Mouse (Mus musculus): ENCODE measurements around the gene H1f0.
"Not testable (repeated sequence)": the region's sequence is repeated elsewhere in the genome, so short reads cannot be mapped to it uniquely, and the experiment has no call there.

Gene H1f0

DNA sequence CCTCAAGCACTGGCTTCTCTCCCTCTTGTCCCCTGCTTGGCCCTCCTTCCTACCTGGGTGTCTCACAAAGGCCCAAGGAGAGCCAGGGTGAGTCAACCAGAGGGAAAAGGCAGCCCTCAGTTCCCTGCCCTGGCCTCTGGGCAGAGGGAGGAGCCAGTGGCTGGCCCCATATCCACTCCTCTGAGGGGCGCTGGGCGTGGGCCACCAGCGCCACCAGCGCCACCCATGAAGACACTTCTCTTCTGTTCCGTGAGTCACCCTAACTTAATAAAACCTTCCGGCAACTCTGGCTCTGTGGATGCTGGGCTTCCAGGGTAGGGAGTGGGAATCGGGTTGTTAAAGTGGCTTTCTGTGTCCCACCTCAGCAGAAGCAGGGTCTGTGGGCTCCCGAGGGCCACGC, 22.7 kb upstream of the H1f0 start:
- no peak for DNase-seq (ENCODE audit: low spot score)

DNA sequence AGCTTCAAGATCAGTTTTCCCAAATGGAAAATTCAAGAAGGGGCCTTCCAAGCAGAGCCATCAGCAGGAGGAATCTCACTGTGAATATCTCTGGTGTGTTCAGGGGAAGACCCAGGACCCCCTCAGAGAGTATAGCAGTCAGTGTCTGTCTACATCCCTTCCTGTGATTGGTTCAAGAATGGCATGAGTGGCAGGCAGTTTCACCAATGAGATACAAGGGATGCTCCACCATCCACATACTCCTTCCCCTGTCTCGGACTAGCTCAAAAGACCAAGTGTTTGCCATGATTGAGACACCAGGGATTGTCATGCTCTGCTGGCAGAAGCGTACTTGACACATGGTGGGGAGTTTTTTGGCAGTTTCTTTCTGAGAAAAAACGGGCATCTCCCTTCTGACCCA, 21.6 kb upstream of the H1f0 start:
- DNase-seq (ENCODE audit: low spot score): no peak

DNA sequence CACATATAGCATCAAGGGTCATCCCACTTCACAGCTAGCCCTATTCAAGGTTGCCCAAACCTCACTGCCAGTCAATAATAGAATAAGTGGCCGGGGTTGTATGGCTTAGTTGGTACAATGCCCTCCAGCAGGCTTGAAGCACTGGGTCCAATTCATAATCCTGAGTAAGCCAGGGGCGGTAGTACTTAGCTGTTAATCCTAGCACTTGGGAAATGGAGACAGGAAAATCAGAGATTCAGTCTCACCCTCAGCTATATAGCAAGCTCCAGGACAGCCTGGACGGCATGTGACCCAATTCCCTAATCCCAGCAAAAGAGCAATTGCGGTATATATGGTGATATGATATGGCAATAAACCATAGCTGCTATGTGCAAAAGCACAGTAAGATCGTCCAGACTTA, 21.2 kb upstream of the H1f0 start:
- DNase-seq (ENCODE audit: low spot score): no peak

DNA sequence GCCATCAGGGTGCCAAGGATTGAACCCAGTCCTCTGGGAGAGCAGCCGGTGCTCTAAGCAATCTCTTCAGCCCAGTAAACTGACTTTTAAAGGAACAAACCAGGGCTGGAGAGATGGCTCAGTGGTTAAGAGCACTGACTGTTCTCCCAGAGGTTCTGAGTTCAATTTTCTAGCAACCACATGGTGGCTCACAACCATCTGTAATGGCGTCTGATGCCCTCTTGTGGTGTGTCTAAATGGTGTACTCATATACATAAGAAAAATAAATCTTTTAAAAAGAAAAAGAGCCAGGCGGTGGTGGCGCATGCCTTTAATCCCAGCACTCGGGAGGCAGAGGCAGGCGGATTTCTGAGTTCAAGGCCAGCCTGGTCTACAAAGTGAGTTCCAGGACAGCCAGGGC, 20.4 kb upstream of the H1f0 start:
- not testable (repeated sequence) for DNase-seq (ENCODE audit: low spot score)

DNA sequence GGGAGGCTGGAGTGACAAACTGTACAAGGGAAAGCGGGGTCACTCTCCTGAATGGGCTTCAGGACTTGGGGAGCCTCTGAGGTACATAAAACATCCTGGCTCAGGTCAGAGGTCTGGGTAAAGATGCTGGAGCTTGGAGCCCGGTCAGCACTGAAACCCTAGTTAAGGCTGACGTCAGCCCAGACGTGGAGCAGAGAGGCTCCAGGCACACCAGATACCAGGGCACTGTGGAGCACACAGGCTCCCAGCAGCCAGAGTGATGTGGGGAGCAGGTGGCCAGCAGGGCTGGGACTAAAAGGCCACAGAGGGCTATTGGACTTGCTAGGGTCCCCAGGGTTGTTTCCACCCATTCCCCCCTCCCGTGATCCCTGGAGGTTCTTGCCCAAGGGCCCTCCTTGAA, 18.5 kb upstream of the H1f0 start:
- DNase-seq (ENCODE audit: low spot score): no peak

DNA sequence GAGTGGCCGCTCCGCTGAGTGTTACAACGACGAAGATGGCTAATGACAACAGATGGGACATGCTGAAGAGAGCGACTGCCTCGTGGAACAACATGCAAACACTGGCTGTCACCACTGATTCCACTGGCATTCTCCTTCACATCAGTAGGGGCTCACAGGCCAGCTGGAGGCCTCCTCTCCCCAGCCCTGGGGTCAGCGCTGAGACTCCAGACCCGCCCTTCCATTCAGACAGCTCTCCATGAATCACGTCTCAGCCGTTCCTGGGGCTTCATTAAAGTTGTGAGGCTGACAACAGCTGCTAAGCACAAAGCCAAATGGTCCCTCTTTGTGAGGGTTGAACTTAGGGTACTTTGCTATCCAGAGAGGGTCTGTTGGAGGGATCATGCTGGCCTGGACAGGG, 16.7 kb upstream of the H1f0 start:
- no peak for DNase-seq (ENCODE audit: low spot score)

DNA sequence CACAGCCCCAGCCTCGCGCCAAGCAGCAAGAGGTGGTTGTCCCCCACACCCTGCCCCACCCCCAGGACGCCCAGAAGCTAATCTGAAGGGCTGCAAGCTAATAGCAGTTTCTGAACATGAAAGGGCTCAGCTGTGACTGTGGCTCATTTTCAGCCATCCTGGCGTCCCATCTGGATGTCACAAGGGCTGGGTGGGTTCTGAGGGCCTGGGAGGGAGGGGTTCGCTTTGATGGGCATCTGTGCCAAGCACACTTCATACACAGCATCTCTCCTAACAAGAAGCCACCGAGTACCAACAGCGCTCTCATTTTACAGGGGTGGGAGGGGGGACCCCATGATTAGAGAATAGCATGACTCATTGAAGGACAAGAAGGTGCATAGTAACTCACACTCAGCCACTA, 14.9 kb upstream of the H1f0 start:
- DNase-seq (ENCODE audit: low spot score): no peak

DNA sequence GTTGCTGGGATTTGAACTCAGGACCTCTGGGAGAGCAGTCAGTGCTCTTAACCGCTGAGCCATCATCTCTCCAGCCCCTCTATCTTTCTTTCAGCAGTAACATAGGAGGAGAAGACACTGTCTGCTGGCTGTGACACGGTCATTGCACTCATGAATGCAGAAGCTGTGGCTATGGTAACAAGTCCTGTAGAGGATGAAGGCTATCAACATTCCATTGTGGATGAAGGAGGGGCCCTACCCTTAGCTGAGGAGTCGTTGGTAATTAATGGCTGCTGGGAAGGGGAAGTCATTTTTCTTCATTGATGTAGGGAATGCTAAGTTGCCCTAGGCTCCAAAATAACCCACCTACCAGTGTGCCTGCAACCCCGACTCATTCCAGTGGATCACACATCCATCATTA, 10.1 kb upstream of the H1f0 start:
- no peak for DNase-seq (ENCODE audit: low spot score)

DNA sequence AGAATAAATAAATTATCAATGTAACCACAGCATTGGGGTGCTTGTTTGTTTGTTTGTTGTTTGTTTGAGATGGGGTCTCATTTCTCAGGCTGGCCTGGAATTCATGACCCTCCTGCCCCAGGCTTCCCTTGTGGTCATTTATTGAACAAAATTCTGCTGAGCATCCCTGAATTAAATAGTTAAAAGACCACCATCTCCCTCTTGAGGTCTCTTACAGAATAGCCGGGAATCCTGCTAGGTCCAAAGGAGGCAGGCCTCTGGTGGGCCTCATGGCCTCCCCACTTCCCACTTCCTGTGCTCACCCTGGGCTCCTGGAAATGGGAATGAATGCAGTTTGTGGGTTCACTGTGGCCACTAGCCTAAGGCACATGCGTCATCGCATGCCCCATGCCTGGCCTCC, 9.4 kb upstream of the H1f0 start:
- DNase-seq (ENCODE audit: low spot score): no peak

DNA sequence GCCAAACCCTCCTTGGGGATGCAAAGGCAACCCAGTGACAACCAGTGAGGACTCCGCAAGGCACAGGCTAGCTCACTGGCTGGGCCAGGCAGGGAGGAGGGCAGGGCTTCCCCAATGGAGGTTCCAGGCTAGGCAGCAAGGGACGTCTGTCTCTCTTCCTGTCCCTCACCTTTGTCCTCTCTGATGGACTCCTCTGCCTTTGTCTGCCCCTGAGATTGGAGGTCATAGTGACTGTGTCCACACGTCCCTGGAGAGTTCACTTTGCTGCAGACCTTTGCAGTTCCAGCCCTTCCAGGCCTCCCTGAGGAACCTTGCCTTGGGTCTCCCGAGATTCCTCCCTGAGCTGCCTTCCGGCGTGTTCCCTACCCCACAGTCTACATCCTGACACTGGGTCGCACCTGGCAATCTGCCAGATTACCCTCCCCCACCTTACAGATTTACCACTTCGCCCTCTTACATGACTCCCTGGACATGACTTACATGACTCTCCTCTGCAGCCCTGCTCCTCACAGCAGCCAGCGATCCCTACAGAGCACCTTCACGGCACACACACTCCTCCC, 5.5 kb upstream of the H1f0 start:
- DNase-seq (ENCODE audit: low spot score): no peak

DNA sequence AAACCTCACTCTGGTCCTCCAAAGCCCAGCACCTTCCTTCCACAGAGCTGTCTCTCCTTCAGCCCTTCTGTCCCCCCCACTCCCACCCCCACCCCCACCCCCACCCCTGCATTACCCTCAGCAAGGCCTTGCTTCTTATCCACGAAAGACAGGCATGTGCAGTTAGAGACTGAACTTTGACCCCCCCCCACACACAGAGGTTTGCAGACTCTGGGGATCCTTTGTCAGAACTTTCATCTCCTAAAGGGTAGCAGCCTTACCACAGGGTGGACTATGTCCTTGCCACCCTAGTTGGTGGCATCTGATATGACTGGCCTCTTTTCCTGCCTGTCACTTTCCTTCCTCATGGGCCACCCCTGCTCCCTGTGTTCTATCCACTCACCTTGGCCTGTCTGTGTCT, 4.9 kb upstream of the H1f0 start:
- DNase-seq (ENCODE audit: low spot score): no peak

DNA sequence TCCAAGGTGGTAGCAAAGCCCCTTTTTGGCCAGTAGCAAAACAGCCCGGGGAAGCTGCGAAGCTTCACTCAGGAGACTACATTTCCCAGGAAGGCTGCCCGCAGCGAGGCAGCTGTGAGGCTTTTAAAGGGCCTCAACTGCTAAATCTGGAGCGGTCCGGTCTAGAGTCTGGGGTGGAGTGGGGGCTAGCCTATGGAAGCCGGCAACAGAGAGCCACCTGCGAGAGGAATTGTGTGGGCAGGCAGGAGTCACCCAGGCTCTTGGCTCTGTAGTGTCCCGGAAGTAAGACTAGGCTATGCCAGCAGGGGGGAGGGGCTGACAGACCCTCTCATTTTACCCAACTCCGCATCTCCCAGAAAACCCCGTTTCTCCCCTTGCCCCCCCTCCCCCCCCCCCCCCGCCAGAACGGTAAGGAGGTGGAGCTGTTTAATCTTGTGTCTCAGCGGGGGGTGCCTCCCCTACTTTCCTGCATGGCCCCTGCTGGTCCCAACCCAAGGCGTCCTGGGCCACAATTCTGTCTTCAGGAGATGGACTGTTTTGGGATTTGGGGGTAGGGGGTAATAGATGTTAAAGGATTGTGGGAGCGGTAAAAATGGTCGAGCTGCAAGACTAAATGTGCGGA, 2.5 kb upstream of the H1f0 start:
- DNase-seq (ENCODE audit: low spot score): no peak

DNA sequence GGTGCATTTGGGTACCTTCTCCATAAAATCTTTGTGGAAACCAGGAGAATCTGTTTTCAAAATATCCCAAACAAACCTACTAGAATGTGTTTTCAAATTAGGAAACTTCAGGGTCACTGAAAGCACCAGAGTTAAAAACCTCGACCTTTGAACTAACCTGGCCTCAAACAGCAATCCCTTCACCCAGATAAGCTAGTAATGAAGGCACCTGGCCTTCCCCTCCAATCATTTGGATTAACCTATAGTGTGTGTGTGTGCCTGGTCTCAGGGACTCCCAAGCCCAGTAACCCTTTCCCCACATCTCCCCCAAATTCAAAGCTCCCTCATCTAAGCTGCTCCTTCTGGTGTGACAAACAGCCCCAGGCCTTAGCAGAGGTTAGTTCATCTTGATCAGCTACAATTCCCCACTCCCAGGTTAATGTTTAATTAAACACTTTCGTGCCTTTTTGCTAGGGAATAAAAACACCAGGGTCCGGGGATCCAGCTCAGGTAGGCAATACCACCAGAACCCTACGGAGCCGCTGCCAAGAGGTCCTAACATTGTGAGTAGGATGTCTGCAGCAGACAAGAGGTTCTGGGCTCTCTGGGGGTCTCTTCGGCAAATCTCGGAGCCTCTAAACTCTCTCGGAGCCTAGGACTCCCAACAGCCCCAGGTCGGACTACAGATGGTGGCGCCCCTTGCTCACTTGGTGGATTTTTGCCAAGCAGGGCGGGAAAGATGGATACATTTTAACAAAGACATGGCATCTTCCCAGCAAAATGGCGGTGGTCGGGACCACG, 1.5 kb upstream of the H1f0 start:
- DNase-seq (ENCODE audit: low spot score): no peak

DNA sequence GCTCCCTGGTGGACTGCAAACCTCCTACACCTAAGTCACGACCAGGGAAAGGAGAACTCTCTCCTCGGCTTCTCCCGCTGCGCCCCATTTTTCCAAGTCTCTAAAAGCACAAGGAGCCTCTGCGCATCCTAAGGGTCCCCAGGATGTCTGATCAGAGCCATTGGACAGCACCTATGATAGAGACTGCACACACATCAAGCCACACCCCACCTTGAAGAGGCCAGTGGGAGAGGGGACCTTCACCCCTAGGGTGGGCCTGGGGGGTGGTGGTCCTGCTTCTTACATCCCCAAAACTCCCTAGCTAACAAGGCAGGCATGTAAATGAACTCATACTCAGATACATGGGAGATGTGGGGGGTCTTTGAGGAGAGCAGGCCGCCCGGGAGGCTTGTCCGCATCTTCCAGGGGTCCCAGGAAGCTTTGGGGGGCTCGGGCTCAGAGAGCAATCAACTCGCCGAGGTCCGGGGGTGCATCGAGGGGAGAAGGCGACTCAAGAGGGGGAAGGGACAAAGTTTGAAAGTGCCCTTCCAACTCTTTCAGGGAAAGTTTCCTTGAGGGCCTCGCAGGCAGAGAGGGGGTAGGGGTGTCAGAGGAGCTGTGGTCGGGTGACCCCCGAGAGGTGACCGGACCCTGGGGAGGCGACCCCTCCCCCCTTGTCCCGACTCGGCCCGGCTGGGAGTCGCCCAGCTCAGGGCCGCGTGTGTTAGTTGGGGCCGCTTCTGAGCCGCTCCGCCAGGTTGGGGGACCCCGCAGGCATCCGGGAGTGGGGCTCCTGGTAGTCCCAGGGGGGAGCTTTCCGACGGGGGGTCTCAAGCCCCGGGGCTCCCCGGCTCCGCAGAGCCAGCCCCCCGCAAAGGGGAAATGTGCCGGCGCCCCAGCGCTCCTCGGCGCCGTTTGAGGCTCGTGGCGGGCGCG, 702 bp upstream of the H1f0 start:
- DNase-seq (ENCODE audit: low spot score): no peak

DNA sequence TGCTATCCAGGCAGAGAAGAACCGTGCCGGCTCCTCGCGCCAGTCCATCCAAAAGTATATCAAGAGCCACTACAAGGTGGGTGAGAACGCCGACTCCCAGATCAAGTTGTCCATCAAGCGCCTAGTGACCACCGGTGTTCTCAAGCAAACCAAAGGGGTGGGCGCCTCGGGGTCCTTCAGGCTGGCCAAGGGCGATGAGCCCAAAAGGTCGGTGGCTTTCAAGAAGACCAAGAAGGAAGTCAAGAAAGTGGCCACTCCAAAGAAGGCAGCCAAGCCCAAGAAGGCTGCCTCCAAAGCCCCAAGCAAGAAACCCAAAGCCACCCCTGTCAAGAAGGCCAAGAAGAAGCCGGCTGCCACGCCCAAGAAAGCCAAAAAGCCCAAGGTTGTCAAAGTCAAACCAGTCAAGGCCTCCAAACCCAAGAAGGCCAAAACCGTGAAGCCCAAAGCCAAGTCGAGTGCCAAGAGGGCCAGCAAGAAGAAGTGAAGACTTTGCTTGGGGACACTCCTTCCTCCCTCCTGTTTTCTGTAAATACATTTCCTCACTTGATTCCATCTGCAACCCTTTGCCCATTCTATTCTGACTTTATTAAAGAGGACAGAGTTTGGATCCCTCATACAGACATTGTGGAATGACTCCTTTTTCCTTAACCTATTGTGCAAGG, 704 bp downstream of the H1f0 start:
- no peak for DNase-seq (ENCODE audit: low spot score)

DNA sequence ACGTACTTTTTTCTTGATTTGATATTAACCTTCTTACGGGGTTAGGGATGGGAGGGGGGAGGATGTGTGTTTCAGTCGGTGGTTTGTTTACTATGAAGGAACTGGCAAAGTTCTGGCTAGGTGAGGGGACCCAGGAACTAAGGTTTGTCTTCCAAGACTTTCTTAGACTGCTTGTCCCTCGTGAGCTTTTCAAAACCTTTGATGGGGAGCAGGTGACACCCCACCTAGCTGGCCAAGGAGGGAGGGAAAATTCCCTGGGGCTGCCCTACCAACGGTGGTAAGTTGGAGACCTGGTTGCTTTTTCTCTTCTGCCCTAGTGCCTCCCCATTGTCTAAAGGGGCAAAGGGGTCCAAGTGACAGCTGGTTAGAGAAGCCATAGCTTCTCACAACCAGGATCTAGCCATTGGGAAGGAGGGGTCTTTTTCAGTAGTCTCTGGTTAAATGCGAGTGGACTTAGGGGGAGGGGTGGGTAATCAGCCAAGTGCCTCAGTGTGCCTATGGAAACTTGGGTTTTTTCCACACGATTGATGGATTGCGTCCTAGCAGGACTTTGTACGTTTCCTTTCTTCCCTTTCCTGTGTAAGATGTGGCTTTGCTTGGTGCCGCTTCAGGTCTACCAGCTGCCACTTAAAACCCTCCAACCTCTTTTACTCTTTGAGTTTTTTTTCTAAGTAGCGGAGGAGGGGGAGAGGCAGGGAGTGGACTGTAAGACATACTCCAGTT, 1.4 kb downstream of the H1f0 start:
- no peak for DNase-seq (ENCODE audit: low spot score)

DNA sequence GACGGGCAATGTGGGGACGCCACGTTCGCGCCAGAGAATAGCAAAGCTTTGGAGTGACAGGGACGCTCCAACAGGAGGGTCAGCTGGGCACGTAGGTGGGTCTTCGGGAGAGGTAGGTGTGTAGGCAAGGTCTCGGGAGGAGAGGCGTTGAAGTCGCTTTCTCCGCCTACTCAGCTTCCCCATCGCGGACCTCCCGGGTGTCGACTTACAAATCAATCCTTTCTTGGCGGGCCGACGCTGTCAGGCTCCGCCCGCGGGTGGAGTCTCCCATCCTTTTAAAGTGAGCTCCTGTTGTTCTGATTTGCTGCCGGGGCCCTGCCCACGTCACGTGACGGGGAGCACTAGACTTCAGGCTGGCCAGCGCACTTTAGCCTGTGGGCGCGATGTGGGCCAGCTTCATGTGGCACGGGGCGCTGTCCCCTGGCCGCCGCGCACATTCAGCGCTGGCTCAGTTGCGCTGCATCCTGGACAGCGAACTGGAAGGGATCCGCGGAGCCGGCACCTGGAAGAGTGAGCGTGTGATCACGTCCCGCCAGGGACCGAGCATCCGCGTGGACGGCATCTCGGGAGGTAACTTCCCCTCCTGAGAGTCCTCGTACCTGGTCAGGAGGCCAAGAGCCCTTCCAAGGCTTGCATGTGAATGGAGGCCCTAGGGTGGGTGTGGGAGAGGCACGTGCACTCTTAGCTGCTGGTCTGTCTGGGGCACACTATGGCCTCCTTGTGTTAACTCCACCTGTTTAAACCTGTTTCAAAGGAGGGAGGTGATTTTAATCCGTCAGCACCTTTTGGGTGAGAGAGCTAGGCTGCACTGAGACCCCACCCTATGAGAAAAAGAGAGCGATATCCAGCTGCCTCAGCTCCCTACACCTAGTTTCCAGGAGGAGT, 2.5 kb downstream of the H1f0 start:
- peak; percentile 79 for DNase-seq (ENCODE audit: low spot score)

DNA sequence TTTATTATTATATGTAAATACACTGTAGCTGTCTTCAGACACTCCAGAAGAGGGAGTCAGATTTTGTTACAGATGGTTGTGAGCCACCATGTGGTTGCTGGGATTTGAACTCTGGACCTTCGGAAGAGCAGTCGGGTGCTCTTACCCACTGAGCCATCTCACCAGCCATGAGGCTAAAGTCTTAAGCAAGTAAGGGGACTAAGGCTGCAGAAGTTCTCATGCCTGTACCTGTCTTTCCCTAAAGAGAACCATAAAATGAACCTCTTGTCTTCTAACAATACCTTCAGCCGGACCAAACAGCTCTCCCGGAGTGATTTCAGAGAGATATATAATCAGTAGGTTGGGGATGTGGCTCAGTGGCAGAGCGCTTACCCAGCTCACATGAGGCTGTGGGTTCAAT, 3.7 kb downstream of the H1f0 start:
- DNase-seq (ENCODE audit: low spot score): not testable (repeated sequence)

DNA sequence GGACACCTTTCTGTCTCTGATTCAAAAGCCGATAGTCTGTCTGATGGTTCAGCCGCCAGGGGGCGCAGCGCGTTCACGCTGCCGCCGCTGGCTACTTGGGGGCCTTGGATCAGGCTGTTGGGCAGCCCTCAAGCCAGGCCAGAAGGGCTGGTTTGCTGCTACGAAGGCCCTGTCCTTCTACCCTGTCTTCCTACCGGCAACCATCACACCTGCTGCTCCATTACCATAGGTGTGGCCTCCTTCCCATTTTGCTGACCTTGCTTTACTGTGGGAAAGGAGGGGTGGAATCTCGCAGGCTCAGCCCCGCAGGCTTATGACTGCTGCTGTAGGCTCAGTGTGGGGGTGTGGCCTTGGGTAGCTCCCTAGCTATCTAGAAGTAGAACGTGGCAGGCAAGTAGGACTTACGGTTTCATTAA, 9.7 kb downstream of the H1f0 start:
- peak; percentile 80 for DNase-seq (ENCODE audit: low spot score)

DNA sequence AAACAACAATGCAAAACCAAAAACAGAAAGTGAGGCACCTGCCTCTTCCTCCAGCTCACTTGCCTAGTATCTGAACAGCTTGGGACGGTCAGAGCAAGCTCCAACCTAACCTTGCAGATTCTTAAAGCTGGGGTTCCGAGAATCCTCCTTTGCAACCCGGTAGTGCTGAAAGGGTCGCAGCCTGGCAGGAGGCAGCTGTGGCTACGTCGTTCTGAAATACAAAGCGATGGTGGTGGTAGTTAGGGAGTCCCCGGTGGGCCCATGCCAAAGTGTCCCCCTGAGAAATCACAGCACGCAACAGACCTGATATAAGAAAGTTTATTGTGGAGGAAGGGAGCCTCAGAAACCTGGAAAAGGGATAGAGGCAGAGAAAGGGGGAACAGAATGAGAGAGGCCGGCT, 10.1 kb downstream of the H1f0 start:
- no peak for DNase-seq (ENCODE audit: low spot score)
